Mouse (Mus musculus) forebrain, embryonic 14.5 days (tissue): ENCODE measurements at regions not wholly inside any gene's neighbourhood (a gene's known extent, or its start where the extent isn't known, plus 50 kb on each side); places are given as distances from the start of the nearest gene placed in this dataset.
A peak's percentile ranks its signal among the peaks of the same experiment; 100 is the strongest.

Experiments
- ATAC-seq: fragments of 200-750 bp; cut with Nextera tagmentation; 2 replicates; pipeline ENCODE4 v1.8.0; 2017; ENCODE audit warnings: mild to moderate bottlenecking, moderate library complexity
- DNase-seq: peaks from one replicate; pipeline ENCODE4 v3.0.0-alpha.2; 2015; ENCODE audit warnings: low spot score
- H3K27ac ChIP-seq: fragments of 300-500 bp; sonication (generic); 2 replicates; pipeline ENCODE4 v1.5.1; 2014; ENCODE audit warnings: low read depth, mild to moderate bottlenecking, control low read depth, low read length, moderate library complexity
- H3K27me3 ChIP-seq: fragments of 300-500 bp; sonication (generic); replicated peaks from 2 replicates; pipeline ENCODE4 v1.6.1; 2014; ENCODE audit warnings: low read length, control low read depth, mixed read lengths; ENCODE audit not compliant: control insufficient read depth, insufficient read depth
- H3K36me3 ChIP-seq: fragments of 300-500 bp; sonication (generic); 2 replicates; pipeline ENCODE4 v1.6.1; 2014; ENCODE audit warnings: low read length, control low read depth; ENCODE audit not compliant: control insufficient read depth, insufficient read depth
- H3K4me1 ChIP-seq: fragments of 300-500 bp; sonication (generic); 2 replicates; pipeline ENCODE4 v1.6.1; 2014; ENCODE audit warnings: antibody characterized with exemption, low read length, control low read depth; ENCODE audit not compliant: control insufficient read depth, insufficient read depth
- H3K4me2 ChIP-seq: fragments of 300-500 bp; sonication (generic); 2 replicates; pipeline ENCODE4 v1.6.1; 2014; ENCODE audit warnings: mild to moderate bottlenecking, control low read depth, low read length
- H3K4me3 ChIP-seq: fragments of 300-500 bp; sonication (generic); 2 replicates; pipeline ENCODE4 v1.5.1; 2014; ENCODE audit warnings: low read depth, low read length, control low read depth
- H3K9ac ChIP-seq: fragments of 300-500 bp; sonication (generic); 2 replicates; pipeline ENCODE4 v1.6.1; 2014; ENCODE audit warnings: mild to moderate bottlenecking, low read length, control low read depth, moderate library complexity
- H3K9me3 ChIP-seq: fragments of 300-500 bp; sonication (generic); replicated peaks from 2 replicates; pipeline ENCODE4 v1.6.1; 2016; ENCODE audit warnings: low read length, control low read depth, mixed read lengths; ENCODE audit not compliant: control insufficient read depth
- WGBS: fragments of 180-500 bp; shearing (Covaris S2); extraction: QIAGEN DNeasy Blood & Tissue Kit; methylation state at CpG from one replicate; pipeline ENCODE4 v1.1.7; 2014; 5-methylcytosine and 5-hydroxymethylcytosine counted together

DNA sequence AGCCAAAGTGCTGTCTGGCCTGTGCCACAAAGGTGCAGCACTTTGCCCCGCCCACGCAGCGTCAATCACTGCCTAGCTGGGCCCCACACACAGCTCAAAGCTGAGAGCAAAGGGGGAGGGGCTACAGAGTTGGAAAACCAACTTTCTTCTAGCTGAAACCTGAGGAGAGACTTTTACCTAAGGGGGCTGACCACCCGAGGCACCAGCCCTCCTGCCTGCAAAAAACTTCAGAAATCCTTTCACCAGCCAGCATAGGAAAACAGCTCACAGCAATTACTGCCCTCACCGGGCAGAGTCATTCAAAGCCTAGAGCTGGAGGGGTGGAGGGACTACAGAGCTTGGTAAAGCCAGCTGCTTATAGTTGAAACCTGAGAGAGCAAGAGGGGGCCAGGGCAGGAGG lies 74.6 kb upstream of the Pabpc5 start:
- Histone ChIP-seq H3K4me1 (no peaks in the 10 kb centered on the region), H3K4me2 (no peak overlapping the region), H3K36me3 (no peaks in the 10 kb centered on the region), H3K4me3 (no peak overlapping the region), H3K9me3 (no peaks in the 10 kb centered on the region), H3K27me3 (no peaks in the 10 kb centered on the region), H3K9ac (no peak overlapping the region), H3K27ac (no peak overlapping the region)
- ATAC-seq (no peak), DNase-seq (peak; percentile 0)
- 24% methylated on average over 5 of the region's 5 CpGs for WGBS
